Mouse (Mus musculus) limb, embryonic 10.5 days (tissue): ENCODE results near the gene Disp2. TPM values are rescaled to one million over a fixed set of nuclear protein-coding genes. Genes with fewer than 3 reads are reported as not detected.

ENCODE experiments used
- DNase-seq: peaks from one replicate; pipeline ENCODE4 v3.0.0-alpha.2; 2017; ENCODE audit warnings: low spot score
- H3K27ac ChIP-seq: fragments of 300-500 bp; sonication (generic); 2 replicates; pipeline ENCODE4 v1.5.1; 2016; ENCODE audit warnings: mild to moderate bottlenecking
- H3K27me3 ChIP-seq: fragments of 300-500 bp; sonication (generic); 2 replicates; pipeline ENCODE4 v1.6.1; 2016; ENCODE audit warnings: low read depth, mild to moderate bottlenecking; ENCODE audit not compliant: poor library complexity, severe bottlenecking
- H3K36me3 ChIP-seq: fragments of 300-500 bp; sonication (generic); 2 replicates; pipeline ENCODE4 v1.6.1; 2016; ENCODE audit warnings: mild to moderate bottlenecking, moderate library complexity
- H3K4me1 ChIP-seq: fragments of 300-500 bp; sonication (generic); 2 replicates; pipeline ENCODE4 v1.6.1; 2016
- H3K4me3 ChIP-seq: fragments of 300-500 bp; sonication (generic); 2 replicates; pipeline ENCODE4 v1.5.1; 2016; ENCODE audit warnings: mild to moderate bottlenecking, moderate library complexity
- H3K9me3 ChIP-seq: fragments of 300-500 bp; sonication (generic); replicated peaks from 2 replicates; pipeline ENCODE4 v1.6.1; 2016; ENCODE audit warnings: mild to moderate bottlenecking
- WGBS: fragments of 180-500 bp; shearing (Covaris S2); methylation state at CpG from one replicate; pipeline ENCODE4 v1.1.7; 2016; 5-methylcytosine and 5-hydroxymethylcytosine counted together
- polyA plus RNA-seq: library from polyadenylated mRNA; unstranded; fragments of >200 nt; fragmentation: Nextera tagmentation; extraction: Ambion mirVana; gene quantifications from 2 replicates; pipeline ENCODE4 v1.2.1, GENCODE M21; 2016

Disp2 gene
- polyA plus RNA-seq, 1 experiment from 2014 or later, result 0.04 TPM

GRCm38 (mm10) chr2:118838330-118838729, 58.8 kb downstream of the Disp2 start:
- Histone ChIP-seq H3K4me3 (no peak overlapping the region), H3K27me3 (no peaks in the 10 kb centered on the region), H3K36me3 (peaks cover 31% of the 10 kb centered on the region), H3K4me1 (no peaks in the 10 kb centered on the region), H3K9me3 (no peaks in the 10 kb centered on the region), H3K27ac (no peak overlapping the region)
- WGBS, result 53% methylated on average over 5 of the region's 5 CpGs
- no peak for DNase-seq

GRCm38 (mm10) chr2:118841186-118841585, 61.7 kb downstream of the Disp2 start:
- H3K36me3 ChIP-seq, result peaks cover 2% of the 10 kb centered on the region
- 71% methylated on average over 5 of the region's 5 CpGs for WGBS

GRCm38 (mm10) chr2:118841774-118842173, 62.3 kb downstream of the Disp2 start:
- WGBS, result 85% methylated on average over 4 of the region's 4 CpGs
- no peaks in the 10 kb centered on the region for H3K27me3 ChIP-seq
- H3K9me3 ChIP-seq, result no peaks in the 10 kb centered on the region
- H3K4me3 ChIP-seq, result no peak overlapping the region
- DNase-seq, result no peak
- H3K4me1 ChIP-seq, result peaks cover 6% of the 10 kb centered on the region; the same call in 1 of the 2 replicates
- no peak overlapping the region for H3K27ac ChIP-seq
- no peaks in the 10 kb centered on the region for H3K36me3 ChIP-seq

More at GRCm38 (mm10) chr2:118841186-118841585, 61.7 kb downstream of the Disp2 start:
- Histone ChIP-seq H3K27me3 (no peaks in the 10 kb centered on the region), H3K4me3 (no peak overlapping the region), H3K27ac (no peak overlapping the region), H3K9me3 (no peaks in the 10 kb centered on the region), H3K4me1 (0 out of 2 replicates have a peak, but pooled peaks cover 3% of the 10 kb centered on the region)
- DNase-seq, result no peak

DNA sequence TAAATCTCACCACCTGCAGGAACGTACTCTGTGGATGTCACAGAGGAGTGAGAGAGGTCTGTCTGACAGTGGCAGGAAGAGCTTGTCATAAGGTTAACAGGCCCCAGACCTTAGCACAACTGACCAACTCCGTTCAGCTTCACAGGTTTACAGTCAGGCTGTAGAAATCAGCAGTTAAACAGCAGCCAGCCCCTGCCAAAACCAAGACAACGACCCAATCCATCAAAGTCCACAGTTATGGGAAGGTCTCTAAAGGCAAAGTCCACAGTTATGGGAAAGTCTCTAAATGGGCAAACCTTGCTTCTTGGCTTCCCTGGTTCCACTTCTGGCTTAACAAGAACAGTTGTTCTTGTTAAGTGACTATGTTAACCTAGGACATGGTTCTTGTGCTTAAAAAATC, 64.9 kb downstream of the Disp2 start:
- no peaks in the 10 kb centered on the region for H3K27me3 ChIP-seq
- no peak for DNase-seq
- H3K4me3 ChIP-seq, result no peak overlapping the region
- H3K9me3 ChIP-seq, result no peaks in the 10 kb centered on the region
- peaks cover 10% of the 10 kb centered on the region; the same call in 1 of the 2 replicates for H3K4me1 ChIP-seq
- no peak overlapping the region for H3K27ac ChIP-seq
- 76% methylated on average over 3 of the region's 3 CpGs for WGBS
- no peaks in the 10 kb centered on the region for H3K36me3 ChIP-seq

DNA sequence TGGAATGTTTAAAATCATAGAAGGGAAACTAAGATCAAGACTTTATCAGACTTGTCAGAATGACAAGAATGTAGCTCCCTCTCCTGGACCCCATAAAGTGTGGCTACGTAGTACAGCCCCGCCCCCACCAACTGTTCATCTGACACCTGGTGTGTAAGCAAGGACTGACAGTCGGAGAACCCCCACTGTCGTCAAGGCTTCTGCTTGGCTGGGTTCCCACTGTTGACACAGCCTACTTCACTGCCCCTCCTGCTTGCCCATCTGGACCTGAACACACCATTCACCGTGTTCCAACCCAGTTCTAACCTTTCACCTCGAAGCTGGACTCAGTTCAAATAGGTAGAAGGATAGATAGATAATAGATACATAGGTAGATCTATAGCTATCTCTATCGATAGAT, 66.7 kb downstream of the Disp2 start:
- H3K4me3 ChIP-seq, result no peak overlapping the region
- no peak for DNase-seq
- H3K36me3 ChIP-seq, result no peaks in the 10 kb centered on the region
- no peak overlapping the region for H3K27ac ChIP-seq
- WGBS, result 64% methylated on average over 7 of the region's 7 CpGs
- H3K27me3 ChIP-seq, result no peaks in the 10 kb centered on the region
- no peaks in the 10 kb centered on the region for H3K9me3 ChIP-seq
- peaks cover 10% of the 10 kb centered on the region; the same call in 1 of the 2 replicates for H3K4me1 ChIP-seq

GRCm38 (mm10) chr2:118851756-118852155, 72.2 kb downstream of the Disp2 start:
- H3K27me3 ChIP-seq, result no peaks in the 10 kb centered on the region
- no peaks in the 10 kb centered on the region for H3K36me3 ChIP-seq
- H3K9me3 ChIP-seq, result no peaks in the 10 kb centered on the region
- no peak overlapping the region for H3K27ac ChIP-seq
- 9% methylated on average over 3 of the region's 3 CpGs for WGBS
- H3K4me1 ChIP-seq, result peaks cover 8% of the 10 kb centered on the region; the same call in 1 of the 2 replicates
- H3K4me3 ChIP-seq, result no peak overlapping the region
- DNase-seq, result no peak

Other genes starting within 250 kb of the Disp2 start
- 4.2 and 5.5 TPM in 2 replicates for gene Bmf, start 230.0 kb upstream of the Disp2 start, polyA plus RNA-seq
- 148 and 168 TPM in 2 replicates for gene Bub1b, start 181.5 kb upstream of the Disp2 start, polyA plus RNA-seq
- gene Pak6, start 116.4 kb upstream of the Disp2 start, polyA plus RNA-seq, result 0.65 and 0.75 TPM in 2 replicates
- gene Ankrd63, start 75.8 kb upstream of the Disp2 start, polyA plus RNA-seq, result not detected in 2 replicates
- 0.28 and 0.36 TPM in 2 replicates for gene Plcb2, start 51.3 kb upstream of the Disp2 start, polyA plus RNA-seq
- 16.1 and 16.3 TPM in 2 replicates for gene Inafm2, start 34.0 kb upstream of the Disp2 start, polyA plus RNA-seq
- gene Ccdc9b, start 17.1 kb upstream of the Disp2 start, polyA plus RNA-seq, result 0.05 and 0.08 TPM in 2 replicates
- not detected in 2 replicates for gene Phgr1, start 7.0 kb upstream of the Disp2 start, polyA plus RNA-seq
- 150 and 157 TPM in 2 replicates for gene Knstrn, start 34.3 kb downstream of the Disp2 start, polyA plus RNA-seq
- 86.6 and 90.6 TPM in 2 replicates for gene Ivd, start 82.2 kb downstream of the Disp2 start, polyA plus RNA-seq
- gene Bahd1, start 120.7 kb downstream of the Disp2 start, polyA plus RNA-seq, result 2.4 and 2.6 TPM in 2 replicates
- gene Chst14, start 146.8 kb downstream of the Disp2 start, polyA plus RNA-seq, result 26.2 and 30.3 TPM in 2 replicates
- gene Ccdc32, start 249.7 kb downstream of the Disp2 start, polyA plus RNA-seq, result 18.2 and 19.7 TPM in 2 replicates